Mouse (Mus musculus) liver, embryonic 13.5 days (tissue): ENCODE measurements around the gene Spry2. TPM values are rescaled to one million over a fixed set of nuclear protein-coding genes. Genes with fewer than 3 reads are reported as not detected.

ENCODE experiments used
- ATAC-seq: fragments of 200-750 bp; cut with Nextera tagmentation; 2 replicates; pipeline ENCODE4 v1.8.0; 2017; ENCODE audit warnings: low read depth, mild to moderate bottlenecking, moderate number of reproducible peaks, moderate library complexity
- DNase-seq: peaks from one replicate; pipeline ENCODE4 v3.0.0; 2022
- H3K27ac ChIP-seq: fragments of 300-500 bp; sonication (generic); 2 replicates; pipeline ENCODE4 v1.5.1; 2015; ENCODE audit warnings: moderate library complexity, mild to moderate bottlenecking, inconsistent platforms
- H3K27me3 ChIP-seq: fragments of 300-500 bp; sonication (generic); 2 replicates; pipeline ENCODE4 v1.6.1; 2015; ENCODE audit warnings: mild to moderate bottlenecking, inconsistent platforms
- H3K36me3 ChIP-seq: fragments of 300-500 bp; sonication (generic); 2 replicates; pipeline ENCODE4 v1.6.1; 2015; ENCODE audit warnings: mild to moderate bottlenecking, inconsistent platforms
- H3K4me1 ChIP-seq: fragments of 300-500 bp; sonication (generic); replicated peaks from 2 replicates; pipeline ENCODE4 v1.6.1; 2015; ENCODE audit warnings: inconsistent platforms
- H3K4me2 ChIP-seq: fragments of 300-500 bp; sonication (generic); 2 replicates; pipeline ENCODE4 v1.6.1; 2015; ENCODE audit warnings: inconsistent platforms, mild to moderate bottlenecking, moderate library complexity
- H3K4me3 ChIP-seq: fragments of 300-500 bp; sonication (generic); replicated peaks from 2 replicates; pipeline ENCODE4 v1.5.1; 2015; ENCODE audit warnings: mild to moderate bottlenecking, inconsistent platforms
- H3K9ac ChIP-seq: fragments of 300-500 bp; sonication (generic); 2 replicates; pipeline ENCODE4 v1.6.1; 2015; ENCODE audit warnings: mild to moderate bottlenecking, inconsistent platforms
- H3K9me3 ChIP-seq: fragments of 300-500 bp; sonication (generic); replicated peaks from 2 replicates; pipeline ENCODE4 v1.6.1; 2016; ENCODE audit warnings: inconsistent platforms
- WGBS: fragments of 180-500 bp; shearing (Covaris S2); methylation state at CpG from one replicate; pipeline ENCODE4 v1.1.7; 2015; ENCODE audit not compliant: insufficient replicate concordance; 5-methylcytosine and 5-hydroxymethylcytosine counted together
- polyA plus RNA-seq: library from polyadenylated mRNA; unstranded; fragments of >200 nt; fragmentation: Nextera tagmentation; extraction: Ambion mirVana; gene quantifications from 2 replicates; pipeline ENCODE4 v1.2.1, GENCODE M21; 2015

Gene Spry2
- polyA plus RNA-seq: 5.0 and 6.5 TPM in 2 replicates

GRCm38 (mm10) chr14:105896791-105897568 is at the start of gene Spry2:
Spry2 (minus strand) TSS chr14:105896819.
- ATAC-seq (peak; percentile 83), DNase-seq (peak; percentile 58)
- Histone ChIP-seq H3K4me3 (peak within 1 kb of the TSS; percentile 65), H3K27ac (peak within 1 kb of the TSS; percentile 85), H3K4me2 (peak within 1 kb of the TSS; percentile 72), H3K9ac (peak within 1 kb of the TSS; percentile 71), H3K36me3 (peaks cover 4% of the 10 kb centered on the region; the same call in 1 of the 2 replicates), H3K4me1 (peaks cover 9% of the 10 kb centered on the region), H3K27me3 (peaks cover 53% of the 10 kb centered on the region), H3K9me3 (no peaks in the 10 kb centered on the region)
- under 1% methylated on average over 60 of the region's 89 CpGs for WGBS

DNA sequence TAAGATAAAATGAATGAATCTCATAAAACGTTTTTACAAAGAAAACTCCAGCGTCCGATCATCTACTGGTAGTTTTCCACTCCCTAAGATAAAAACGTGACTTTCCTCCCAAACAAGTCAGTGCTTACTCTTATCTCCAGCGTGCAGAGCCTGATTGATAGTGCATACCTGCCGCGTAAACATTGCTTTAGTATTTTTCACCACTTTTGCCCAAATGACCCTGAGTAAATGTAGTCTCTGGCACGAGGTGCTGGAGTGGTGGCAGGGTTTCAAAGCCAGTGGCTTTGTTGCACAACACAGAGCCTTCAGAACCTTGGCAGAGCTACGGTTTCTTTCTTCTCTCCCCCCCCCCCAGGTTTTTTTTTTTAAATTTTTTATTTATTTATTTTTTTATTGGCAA is 44.7 kb upstream of the Spry2 start:
- Histone ChIP-seq H3K4me3 (no peak overlapping the region), H3K9me3 (no peaks in the 10 kb centered on the region), H3K27me3 (no peaks in the 10 kb centered on the region), H3K4me2 (no peak overlapping the region), H3K36me3 (no peaks in the 10 kb centered on the region), H3K27ac (no peak overlapping the region), H3K4me1 (no peaks in the 10 kb centered on the region), H3K9ac (no peak overlapping the region)
- 31% methylated on average over 9 of the region's 9 CpGs for WGBS
- ATAC-seq: no peak
- no peak for DNase-seq

- H3K36me3 ChIP-seq: no peaks in the 10 kb centered on the region
- no peak for DNase-seq
- no peak overlapping the region for H3K27ac ChIP-seq
- no peaks in the 10 kb centered on the region for H3K27me3 ChIP-seq
- no peak for ATAC-seq
- H3K9me3 ChIP-seq: no peaks in the 10 kb centered on the region
- H3K4me2 ChIP-seq: no peak overlapping the region
- no peak overlapping the region for H3K4me3 ChIP-seq
- 65% methylated on average over 9 of the region's 9 CpGs for WGBS
- H3K4me1 ChIP-seq: peaks cover 7% of the 10 kb centered on the region; the same call in 1 of the 2 replicates
- H3K9ac ChIP-seq: no peak overlapping the region
Observed at GRCm38 (mm10) chr14:105926726-105927125, 30.1 kb upstream of the Spry2 start.

DNA sequence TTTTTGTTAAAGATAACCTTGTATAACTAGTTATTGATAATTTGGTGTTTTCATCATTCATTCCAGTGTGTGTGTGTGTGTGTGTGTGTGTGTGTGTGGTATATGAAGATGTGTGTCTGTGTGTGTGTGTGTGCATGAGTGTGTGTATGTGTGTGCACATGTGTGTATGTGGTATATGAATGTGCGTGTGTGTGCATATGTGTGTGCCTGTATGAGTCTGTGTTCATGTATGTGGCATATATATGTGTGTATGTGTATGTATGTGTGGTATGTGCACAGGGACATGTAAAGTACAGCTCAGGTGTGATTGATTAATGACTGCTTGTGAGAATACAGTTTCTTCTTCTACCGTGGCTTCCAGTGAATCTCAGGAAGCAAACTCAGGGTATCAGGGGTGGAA is 28.7 kb upstream of the Spry2 start:
- 70% methylated on average over 2 of the region's 2 CpGs for WGBS
- H3K4me2 ChIP-seq: no peak overlapping the region
- H3K4me3 ChIP-seq: no peak overlapping the region
- no peak overlapping the region for H3K27ac ChIP-seq
- 0 out of 2 replicates have a peak, but pooled peaks cover 3% of the 10 kb centered on the region for H3K27me3 ChIP-seq
- ATAC-seq: no peak
- peaks cover 7% of the 10 kb centered on the region; the same call in 1 of the 2 replicates for H3K4me1 ChIP-seq
- no peaks in the 10 kb centered on the region for H3K36me3 ChIP-seq
- no peak for DNase-seq
- no peak overlapping the region for H3K9ac ChIP-seq
- H3K9me3 ChIP-seq: no peaks in the 10 kb centered on the region

DNA sequence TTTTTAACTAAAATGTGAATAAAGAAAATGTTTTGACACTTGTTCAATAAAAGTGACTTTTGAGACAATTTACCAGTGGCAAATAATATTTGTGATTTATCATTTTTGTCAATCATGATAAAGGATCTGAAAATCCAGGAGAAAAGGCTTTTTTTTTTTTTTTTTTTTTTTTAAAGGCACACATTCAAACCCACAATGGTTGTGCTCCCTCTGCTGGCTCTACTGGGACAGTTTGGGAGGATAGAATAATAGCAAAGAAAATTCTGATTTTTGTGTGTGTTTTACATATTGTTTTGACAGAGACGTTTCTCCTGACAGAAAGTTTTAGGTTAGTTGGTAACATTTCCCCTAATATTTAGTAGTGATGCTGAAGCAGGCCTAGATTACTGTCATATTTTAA is 28.1 kb upstream of the Spry2 start:
- ATAC-seq: no peak

DNA sequence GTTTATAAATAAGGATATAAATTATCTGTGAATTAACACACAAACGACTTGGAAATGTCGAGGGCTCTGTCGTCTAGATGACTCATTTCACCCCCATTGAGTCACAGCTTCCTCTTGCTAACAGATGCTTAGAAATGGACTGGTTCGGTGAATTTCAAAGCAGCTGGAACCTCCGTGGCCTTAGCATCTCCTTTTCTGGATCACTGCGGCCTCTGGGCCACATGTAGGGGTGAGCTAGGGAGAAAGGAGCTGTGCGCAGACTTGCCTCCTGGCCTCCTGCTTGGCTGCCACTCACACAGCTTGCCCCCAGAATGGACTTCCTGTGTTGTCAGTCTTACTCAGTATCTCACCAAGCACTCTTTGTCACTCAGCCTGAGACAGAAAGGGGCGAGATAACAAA is 26.3 kb upstream of the Spry2 start:
- no peak overlapping the region for H3K9ac ChIP-seq
- no peaks in the 10 kb centered on the region for H3K36me3 ChIP-seq
- H3K4me2 ChIP-seq: no peak overlapping the region
- no peak overlapping the region for H3K27ac ChIP-seq
- H3K27me3 ChIP-seq: 0 out of 2 replicates have a peak, but pooled peaks cover 3% of the 10 kb centered on the region
- H3K4me1 ChIP-seq: peaks cover 7% of the 10 kb centered on the region; the same call in 1 of the 2 replicates
- H3K4me3 ChIP-seq: no peak overlapping the region
- 4% methylated on average over 8 of the region's 8 CpGs for WGBS
- no peak for ATAC-seq
- DNase-seq: no peak
- H3K9me3 ChIP-seq: no peaks in the 10 kb centered on the region

More for the DNA sequence above, 28.1 kb upstream of the Spry2 start:
- Histone ChIP-seq H3K4me2 (no peak overlapping the region), H3K4me3 (no peak overlapping the region), H3K9ac (no peak overlapping the region), H3K27ac (no peak overlapping the region), H3K4me1 (peaks cover 7% of the 10 kb centered on the region; the same call in 1 of the 2 replicates), H3K9me3 (no peaks in the 10 kb centered on the region), H3K27me3 (0 out of 2 replicates have a peak, but pooled peaks cover 3% of the 10 kb centered on the region), H3K36me3 (no peaks in the 10 kb centered on the region)
- WGBS: 28% methylated on average over 1 of the region's 1 CpGs
- no peak for DNase-seq

DNA sequence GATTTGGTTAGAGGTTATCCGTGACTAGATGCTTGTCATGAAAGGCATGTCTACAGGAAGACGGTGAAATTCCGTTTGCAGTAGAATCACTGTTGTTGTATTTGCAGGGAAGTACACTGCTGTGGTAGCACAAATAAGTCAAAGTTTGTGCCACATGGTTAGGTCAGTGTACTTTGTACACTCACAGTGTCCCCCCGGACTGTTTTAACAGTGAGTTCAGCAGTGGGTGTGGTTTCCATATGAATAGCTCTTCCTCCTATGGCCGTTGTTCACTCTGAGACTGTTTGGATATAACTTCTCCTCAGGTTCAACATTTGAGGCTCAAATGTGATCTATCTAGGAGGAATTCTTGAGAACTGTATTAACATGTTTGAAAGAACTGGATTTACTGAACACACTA is 25.8 kb upstream of the Spry2 start:
- 17% methylated on average over 5 of the region's 5 CpGs for WGBS
- DNase-seq (no peak), ATAC-seq (peak; percentile 54; the same call in 1 of the 2 replicates)
- Histone ChIP-seq H3K27me3 (0 out of 2 replicates have a peak, but pooled peaks cover 3% of the 10 kb centered on the region), H3K4me3 (no peak overlapping the region), H3K4me2 (no peak overlapping the region), H3K27ac (no peak overlapping the region), H3K4me1 (peaks cover 7% of the 10 kb centered on the region; the same call in 1 of the 2 replicates), H3K36me3 (no peaks in the 10 kb centered on the region), H3K9ac (no peak overlapping the region), H3K9me3 (no peaks in the 10 kb centered on the region)

DNA sequence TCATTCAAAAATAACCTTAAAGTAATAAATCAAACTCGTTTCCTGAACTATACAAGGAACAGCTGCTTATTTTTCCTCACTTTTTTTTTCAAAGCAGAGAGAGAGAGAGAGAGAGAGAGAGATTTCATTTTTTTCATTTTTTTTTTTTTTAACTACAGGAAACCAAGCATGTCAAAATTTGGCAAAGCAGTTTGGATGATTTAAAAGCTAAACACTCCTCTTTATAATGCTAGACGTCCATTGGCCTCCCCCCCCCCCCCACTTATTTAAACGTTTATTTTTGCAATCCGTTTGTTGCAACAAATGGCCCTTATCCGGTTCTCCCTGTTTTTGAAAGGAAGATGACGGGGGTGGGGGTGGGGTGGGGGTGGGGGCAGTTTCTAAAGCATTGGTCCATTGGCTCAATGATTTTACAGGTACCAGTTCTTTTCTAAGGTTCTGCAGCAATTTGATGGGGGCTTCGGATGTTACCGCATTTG is 24.6 kb upstream of the Spry2 start:
- H3K4me2 ChIP-seq: 0 out of 2 replicates have a peak overlapping the region, but pooled peaks have one; percentile 13
- no peak for ATAC-seq
- H3K4me1 ChIP-seq: peaks cover 7% of the 10 kb centered on the region; the same call in 1 of the 2 replicates
- H3K9me3 ChIP-seq: no peaks in the 10 kb centered on the region
- no peak overlapping the region for H3K9ac ChIP-seq
- WGBS: 15% methylated on average over 8 of the region's 8 CpGs
- no peaks in the 10 kb centered on the region for H3K36me3 ChIP-seq
- H3K27me3 ChIP-seq: 0 out of 2 replicates have a peak, but pooled peaks cover 3% of the 10 kb centered on the region
- no peak overlapping the region for H3K4me3 ChIP-seq
- no peak overlapping the region for H3K27ac ChIP-seq
- no peak for DNase-seq

DNA sequence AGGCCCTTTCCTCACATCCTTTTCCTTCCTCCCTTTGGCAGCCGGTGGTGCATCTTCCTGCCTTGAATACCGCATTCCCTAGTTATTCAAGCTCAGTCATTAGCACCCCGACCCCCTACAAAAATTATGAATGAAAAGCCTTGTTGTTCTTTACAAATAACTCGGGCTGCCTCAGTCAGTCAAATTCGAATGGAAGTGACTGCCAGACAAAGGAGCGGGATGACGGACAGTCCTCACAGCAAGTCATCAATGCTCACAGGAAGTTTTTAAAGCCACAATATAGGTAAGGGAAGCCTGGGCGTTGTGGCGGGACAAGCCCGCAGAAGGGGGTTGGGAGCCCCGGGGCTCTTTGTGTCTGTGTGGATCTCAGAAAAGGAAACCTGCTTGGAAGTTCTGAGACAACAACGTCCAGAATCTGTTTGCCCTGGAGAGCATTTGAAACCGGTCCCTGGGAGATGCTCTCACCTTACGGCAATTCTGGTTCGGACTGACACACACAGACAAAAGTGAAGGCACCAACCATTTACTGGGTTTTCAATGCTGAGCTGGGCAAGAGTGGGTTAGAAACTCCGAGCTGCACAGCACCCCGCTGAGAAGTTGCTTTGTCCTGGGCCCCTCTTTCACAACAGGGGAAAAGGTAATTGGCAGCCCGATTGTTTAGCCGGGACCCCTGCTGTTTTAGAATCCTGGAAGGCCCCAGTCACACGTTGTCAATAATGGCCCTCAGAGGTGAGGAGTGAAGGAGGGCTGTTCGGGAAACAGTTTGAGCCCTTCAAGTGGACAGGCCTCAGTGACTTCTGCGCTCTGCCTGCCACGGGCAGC is 24.0 kb upstream of the Spry2 start:
- H3K36me3 ChIP-seq: no peaks in the 10 kb centered on the region
- H3K9me3 ChIP-seq: no peaks in the 10 kb centered on the region
- H3K27ac ChIP-seq: no peak overlapping the region
- H3K4me1 ChIP-seq: peaks cover 7% of the 10 kb centered on the region; the same call in 1 of the 2 replicates
- 18% methylated on average over 23 of the region's 23 CpGs for WGBS
- 0 out of 2 replicates have a peak overlapping the region, but pooled peaks have one; percentile 13 for H3K4me2 ChIP-seq
- H3K9ac ChIP-seq: no peak overlapping the region
- 0 out of 2 replicates have a peak, but pooled peaks cover 3% of the 10 kb centered on the region for H3K27me3 ChIP-seq
- ATAC-seq: no peak
- no peak overlapping the region for H3K4me3 ChIP-seq
- DNase-seq: no peak

GRCm38 (mm10) chr14:105907216-105907615 is 10.6 kb upstream of the Spry2 start:
- no peaks in the 10 kb centered on the region for H3K9me3 ChIP-seq
- no peaks in the 10 kb centered on the region for H3K27me3 ChIP-seq
- H3K27ac ChIP-seq: no peak overlapping the region
- H3K4me2 ChIP-seq: no peak overlapping the region
- WGBS: 67% methylated on average over 6 of the region's 6 CpGs
- H3K36me3 ChIP-seq: no peaks in the 10 kb centered on the region
- DNase-seq (no peak), ATAC-seq (no peak)
- H3K9ac ChIP-seq: no peak overlapping the region
- no peaks in the 10 kb centered on the region for H3K4me1 ChIP-seq
- no peak overlapping the region for H3K4me3 ChIP-seq

- no peaks in the 10 kb centered on the region for H3K36me3 ChIP-seq
- no peak for ATAC-seq
- DNase-seq: no peak
- no peaks in the 10 kb centered on the region for H3K27me3 ChIP-seq
- no peak overlapping the region for H3K4me3 ChIP-seq
- H3K9me3 ChIP-seq: no peaks in the 10 kb centered on the region
- no peak overlapping the region for H3K27ac ChIP-seq
- no peak overlapping the region for H3K4me2 ChIP-seq
- no peak overlapping the region for H3K9ac ChIP-seq
- no peaks in the 10 kb centered on the region for H3K4me1 ChIP-seq
- WGBS: 61% methylated on average over 5 of the region's 5 CpGs
Observed at GRCm38 (mm10) chr14:105905935-105906334, 9.3 kb upstream of the Spry2 start.
